Mouse (Mus musculus) limb, embryonic 13.5 days (tissue): Measurements from ENCODE around the gene Sulf2. TPM values are rescaled to one million over a fixed set of nuclear protein-coding genes. Genes with fewer than 3 reads are reported as not detected.
"Not testable (repeated sequence)": the region's sequence is repeated elsewhere in the genome, so short reads cannot be mapped to it uniquely, and the experiment has no call there.

Experiments
- ATAC-seq: fragments of 200-750 bp; cut with Nextera tagmentation; 2 replicates; pipeline ENCODE4 v1.8.0; 2017; ENCODE audit warnings: low read depth, moderate number of reproducible peaks, moderate TSS enrichment; ENCODE audit not compliant: low FRiP score
- H3K27ac ChIP-seq: fragments of 300-500 bp; sonication (generic); 2 replicates; pipeline ENCODE4 v1.5.1; 2015; ENCODE audit warnings: inconsistent platforms, mild to moderate bottlenecking, moderate library complexity
- H3K27me3 ChIP-seq: fragments of 300-500 bp; sonication (generic); 2 replicates; pipeline ENCODE4 v1.6.1; 2015; ENCODE audit warnings: mild to moderate bottlenecking, inconsistent platforms
- H3K36me3 ChIP-seq: fragments of 300-500 bp; sonication (generic); 2 replicates; pipeline ENCODE4 v1.6.1; 2015; ENCODE audit warnings: inconsistent platforms, mild to moderate bottlenecking, moderate library complexity
- H3K4me1 ChIP-seq: fragments of 300-500 bp; sonication (generic); 2 replicates; pipeline ENCODE4 v1.6.1; 2015; ENCODE audit warnings: inconsistent platforms
- H3K4me2 ChIP-seq: fragments of 300-500 bp; sonication (generic); replicated peaks from 2 replicates; pipeline ENCODE4 v1.6.1; 2015; ENCODE audit warnings: inconsistent platforms, mild to moderate bottlenecking, moderate library complexity
- H3K4me3 ChIP-seq: fragments of 300-500 bp; sonication (generic); 2 replicates; pipeline ENCODE4 v1.5.1; 2015; ENCODE audit warnings: moderate library complexity, mild to moderate bottlenecking, inconsistent platforms
- H3K9ac ChIP-seq: fragments of 300-500 bp; sonication (generic); 2 replicates; pipeline ENCODE4 v1.6.1; 2015; ENCODE audit warnings: mild to moderate bottlenecking, inconsistent platforms
- H3K9me3 ChIP-seq: fragments of 300-500 bp; sonication (generic); 2 replicates; pipeline ENCODE4 v1.6.1; 2016; ENCODE audit warnings: inconsistent platforms
- WGBS: fragments of 180-500 bp; shearing (Covaris S2); methylation state at CpG from one replicate; pipeline ENCODE4 v1.1.7; 2015; 5-methylcytosine and 5-hydroxymethylcytosine counted together
- polyA plus RNA-seq: library from polyadenylated mRNA; unstranded; fragments of >200 nt; fragmentation: Nextera tagmentation; extraction: Ambion mirVana; gene quantifications from 2 replicates; pipeline ENCODE4 v1.2.1, GENCODE M21; 2015

The Sulf2 gene
- polyA plus RNA-seq, 1 experiment from 2014 or later, result 181 TPM

DNA sequence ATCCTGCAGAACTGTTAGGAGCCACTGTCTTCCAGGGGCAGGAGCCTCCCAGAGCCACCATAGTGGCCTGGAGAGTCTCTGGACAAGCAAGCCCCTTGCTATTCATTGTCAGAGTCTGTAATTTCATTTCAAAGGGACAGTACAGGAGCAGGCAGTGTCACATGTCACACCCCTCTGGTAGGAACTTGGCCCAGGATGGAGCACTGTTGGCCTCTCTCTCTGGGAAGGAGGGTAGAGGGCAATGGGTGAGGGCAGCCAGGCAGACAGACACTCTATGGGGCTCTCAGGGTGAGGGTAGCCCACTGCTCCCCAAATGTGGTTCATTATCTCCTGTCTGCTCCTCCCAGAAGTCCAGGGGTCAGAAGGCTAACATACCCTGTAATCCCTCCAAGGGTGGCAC lies 63.9 kb downstream of the Sulf2 start:
- H3K36me3 ChIP-seq, result peaks cover 92% of the 10 kb centered on the region
- H3K9ac ChIP-seq, result no peak overlapping the region
- no peak overlapping the region for H3K27ac ChIP-seq
- ATAC-seq, result no peak
- peaks cover 12% of the 10 kb centered on the region for H3K4me1 ChIP-seq
- H3K4me3 ChIP-seq, result no peak overlapping the region
- H3K4me2 ChIP-seq, result no peak overlapping the region
- no peaks in the 10 kb centered on the region for H3K9me3 ChIP-seq
- no peaks in the 10 kb centered on the region for H3K27me3 ChIP-seq

DNA sequence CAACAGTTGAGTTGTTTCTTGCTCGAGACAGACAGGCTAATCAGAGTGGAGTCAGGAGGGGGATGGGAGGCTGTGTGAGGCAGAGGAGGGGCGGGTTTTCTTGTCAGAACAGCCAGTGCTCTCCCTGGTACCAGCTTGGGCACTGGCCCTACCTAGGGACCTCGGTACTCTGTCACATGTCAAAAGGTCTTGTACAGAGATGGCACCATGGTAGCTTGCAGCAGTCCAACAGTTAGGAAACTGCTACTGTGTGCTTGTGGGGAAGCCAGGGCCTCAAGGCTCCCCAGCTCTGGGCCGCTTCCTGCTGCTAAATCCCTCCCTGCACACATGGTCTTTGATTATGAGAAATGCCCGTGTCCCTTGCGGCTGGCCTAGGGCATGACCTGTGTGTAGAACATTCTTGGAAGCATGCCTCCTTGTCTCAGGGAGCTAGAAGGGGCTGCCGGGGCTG lies 65.3 kb downstream of the Sulf2 start:
- WGBS, result 35% methylated on average over 7 of the region's 7 CpGs
- H3K27ac ChIP-seq, result peak overlapping the region; percentile 22; the same call in 1 of the 2 replicates
- H3K9ac ChIP-seq, result peak overlapping the region; percentile 13; the same call in 1 of the 2 replicates
- no peaks in the 10 kb centered on the region for H3K27me3 ChIP-seq
- no peak for ATAC-seq
- H3K4me1 ChIP-seq, result peaks cover 12% of the 10 kb centered on the region
- no peaks in the 10 kb centered on the region for H3K9me3 ChIP-seq
- H3K36me3 ChIP-seq, result peaks cover 95% of the 10 kb centered on the region
- H3K4me3 ChIP-seq, result no peak overlapping the region
- H3K4me2 ChIP-seq, result no peak overlapping the region

DNA sequence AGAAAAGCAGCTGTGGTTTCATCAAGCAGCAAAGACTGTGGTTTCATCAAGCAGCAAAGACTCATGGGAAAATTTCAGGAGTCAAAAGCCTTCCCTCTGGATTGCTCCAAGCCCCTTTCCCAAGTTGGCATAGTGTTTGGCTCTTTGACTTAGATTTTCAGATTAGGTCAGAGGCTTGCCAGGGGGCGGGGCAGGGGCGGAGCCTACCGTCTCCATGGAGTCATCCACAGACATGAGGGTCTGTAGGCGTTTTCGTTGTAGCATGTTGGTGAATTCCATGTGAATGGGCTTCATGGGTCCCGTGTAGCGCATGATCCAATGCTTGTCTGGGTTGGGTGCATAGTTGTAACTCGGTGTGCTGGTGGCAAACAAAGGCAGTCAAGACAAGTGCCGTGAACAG lies 66.5 kb downstream of the Sulf2 start:
- H3K9ac ChIP-seq, result no peak overlapping the region
- peaks cover 12% of the 10 kb centered on the region for H3K4me1 ChIP-seq
- no peaks in the 10 kb centered on the region for H3K27me3 ChIP-seq
- no peak overlapping the region for H3K4me2 ChIP-seq
- no peak overlapping the region for H3K27ac ChIP-seq
- peaks cover 90% of the 10 kb centered on the region for H3K36me3 ChIP-seq
- H3K4me3 ChIP-seq, result no peak overlapping the region
- no peaks in the 10 kb centered on the region for H3K9me3 ChIP-seq
- ATAC-seq, result no peak
- 92% methylated on average over 9 of the region's 9 CpGs for WGBS

DNA sequence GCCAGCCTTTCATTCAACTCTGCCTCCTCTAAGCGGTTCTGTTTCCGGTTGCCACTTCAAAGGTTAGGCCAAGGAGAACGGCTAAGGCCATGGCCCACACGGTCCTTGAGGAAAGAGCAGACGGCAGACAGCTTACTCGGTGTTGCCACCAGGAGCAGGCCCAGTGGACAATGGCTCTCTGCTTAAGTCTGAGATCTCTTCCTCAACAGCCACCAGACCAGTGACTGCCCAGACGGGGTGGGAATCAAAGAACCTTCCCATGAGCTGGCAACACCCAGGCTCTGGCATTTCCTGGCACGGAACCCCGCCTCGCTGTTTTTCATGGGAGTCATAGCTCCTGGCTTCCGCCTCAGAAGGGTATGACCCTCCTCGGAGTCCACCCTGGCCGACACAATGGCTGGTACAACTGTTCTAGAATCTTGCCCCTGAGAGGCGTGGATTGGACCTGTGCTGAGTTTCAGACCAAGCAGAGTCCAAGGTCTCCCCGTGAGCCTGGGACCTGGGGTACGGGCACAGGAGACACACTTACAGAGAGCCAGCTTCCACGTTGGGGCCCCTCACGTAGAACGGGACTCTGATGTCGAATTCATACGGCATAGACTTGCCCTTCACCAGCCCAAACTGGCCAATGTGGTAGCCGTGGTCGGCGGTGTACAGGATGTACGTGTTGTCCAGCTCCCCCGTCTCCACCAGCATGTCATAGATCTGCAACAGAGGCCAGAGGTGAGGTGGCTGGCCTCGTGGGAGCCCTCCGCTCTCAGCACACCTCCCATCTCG lies 68.8 kb downstream of the Sulf2 start:
- H3K27ac ChIP-seq, result no peak overlapping the region
- no peaks in the 10 kb centered on the region for H3K27me3 ChIP-seq
- H3K9me3 ChIP-seq, result no peaks in the 10 kb centered on the region
- peaks cover 87% of the 10 kb centered on the region for H3K36me3 ChIP-seq
- ATAC-seq, result no peak
- 88% methylated on average over 29 of the region's 29 CpGs for WGBS
- H3K4me1 ChIP-seq, result peaks cover 12% of the 10 kb centered on the region
- no peak overlapping the region for H3K4me3 ChIP-seq
- no peak overlapping the region for H3K9ac ChIP-seq
- no peak overlapping the region for H3K4me2 ChIP-seq

DNA sequence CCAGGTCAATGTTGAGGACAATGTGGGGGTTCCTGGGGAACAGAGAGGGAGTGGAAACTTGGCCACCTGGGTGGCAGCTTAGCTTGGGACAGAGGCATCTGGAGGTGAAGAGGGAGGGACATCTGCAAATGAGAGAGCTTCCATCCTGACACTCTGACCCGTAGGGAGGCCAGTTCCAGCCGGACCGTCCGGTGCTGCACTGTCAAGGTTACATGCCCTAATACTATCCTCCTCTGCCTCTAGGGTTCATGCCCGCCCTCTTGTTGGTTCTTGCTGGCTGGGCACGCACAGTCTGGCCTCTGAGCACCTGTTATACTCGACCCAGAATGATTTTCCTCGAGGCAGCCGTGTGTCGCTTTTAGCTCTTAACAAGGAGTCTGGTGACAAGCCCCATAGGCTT lies 69.7 kb downstream of the Sulf2 start:
- peaks cover 17% of the 10 kb centered on the region for H3K4me1 ChIP-seq
- 88% methylated on average over 10 of the region's 10 CpGs for whole genome bisulfite sequencing
- no peak for ATAC-seq
- H3K27me3 ChIP-seq, result no peaks in the 10 kb centered on the region
- H3K9me3 ChIP-seq, result no peaks in the 10 kb centered on the region
- no peak overlapping the region; the same call in 1 of the 2 replicates for H3K27ac ChIP-seq
- peaks cover 87% of the 10 kb centered on the region for H3K36me3 ChIP-seq
- H3K4me3 ChIP-seq, result no peak overlapping the region
- no peak overlapping the region for H3K4me2 ChIP-seq
- no peak overlapping the region for H3K9ac ChIP-seq

DNA sequence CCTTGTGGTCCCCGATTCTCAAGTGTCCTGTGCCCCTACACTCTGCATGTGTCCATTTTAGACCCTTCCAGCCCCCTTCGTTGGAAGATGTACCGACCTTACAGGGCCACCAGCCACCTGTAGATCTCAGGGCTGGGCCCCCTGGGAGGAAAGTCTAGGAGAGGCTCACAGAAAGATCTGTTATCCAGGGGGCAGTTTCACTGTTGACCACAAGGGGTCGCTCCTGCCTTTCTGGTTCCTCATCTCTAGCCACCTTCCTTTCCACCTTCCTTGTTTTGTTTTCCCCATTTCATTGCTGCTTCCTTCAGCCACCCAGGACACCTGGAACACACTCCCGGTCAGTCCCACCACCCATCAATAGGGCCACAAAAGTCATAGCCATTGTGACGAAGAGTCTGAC lies 70.5 kb downstream of the Sulf2 start:
- peaks cover 87% of the 10 kb centered on the region for H3K36me3 ChIP-seq
- H3K4me3 ChIP-seq, H3K4me2 ChIP-seq, H3K9me3 ChIP-seq, H3K27me3 ChIP-seq, ATAC-seq, H3K9ac ChIP-seq, H3K27ac ChIP-seq: not testable (repeated sequence)
- H3K4me1 ChIP-seq, result peaks cover 16% of the 10 kb centered on the region
- 33% methylated on average over 6 of the region's 6 CpGs for WGBS

DNA sequence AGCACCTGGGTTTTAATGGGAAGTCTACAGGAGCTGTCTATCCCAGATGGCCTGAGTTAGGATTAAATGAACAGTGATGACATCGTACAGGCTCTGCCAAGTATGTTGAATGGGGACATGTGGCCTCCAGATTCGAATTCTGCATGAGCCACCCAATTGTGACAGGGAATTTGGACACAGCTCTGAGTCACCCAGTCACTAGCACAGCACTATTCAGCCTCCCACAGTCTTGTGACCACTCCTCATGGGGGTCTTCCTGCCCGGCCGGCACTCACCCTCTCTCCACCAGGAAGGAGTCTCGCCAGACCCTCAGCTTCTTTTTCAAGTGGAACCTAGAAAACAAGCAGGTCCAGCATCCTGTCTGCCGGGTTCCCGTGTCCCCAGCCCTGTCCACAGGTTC lies 71.4 kb downstream of the Sulf2 start:
- Histone ChIP-seq H3K4me2 (no peak overlapping the region), H3K9ac (no peak overlapping the region), H3K4me3 (no peak overlapping the region), H3K4me1 (peaks cover 14% of the 10 kb centered on the region), H3K9me3 (no peaks in the 10 kb centered on the region), H3K27me3 (no peaks in the 10 kb centered on the region), H3K36me3 (peaks cover 89% of the 10 kb centered on the region), H3K27ac (no peak overlapping the region)
- WGBS, result 88% methylated on average over 7 of the region's 7 CpGs
- no peak for ATAC-seq

DNA sequence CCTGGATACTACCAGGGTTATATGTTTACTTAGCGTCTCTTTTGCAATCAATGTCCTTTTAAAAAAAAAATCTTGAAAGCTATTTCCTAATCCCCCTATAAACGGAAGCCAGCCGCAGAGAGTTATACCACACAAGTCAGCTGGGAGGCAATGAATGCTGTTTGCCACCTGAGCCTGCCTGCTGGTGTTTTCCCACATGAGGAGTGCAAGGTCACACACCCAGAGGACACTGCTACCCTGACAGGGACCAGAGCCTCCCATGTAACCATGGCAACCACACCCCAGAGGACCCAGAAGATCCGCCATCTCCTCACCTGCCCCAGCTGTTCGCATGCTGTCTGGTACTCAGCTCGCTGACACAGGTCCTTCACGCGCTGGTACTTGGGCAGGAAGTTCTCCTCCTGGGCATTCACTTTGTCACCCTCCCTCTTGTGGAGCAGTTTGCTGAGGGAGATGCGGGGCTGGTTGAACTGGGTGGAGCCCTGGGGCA lies 71.9 kb downstream of the Sulf2 start:
- WGBS, result 67% methylated on average over 9 of the region's 9 CpGs
- no peaks in the 10 kb centered on the region for H3K9me3 ChIP-seq

DNA sequence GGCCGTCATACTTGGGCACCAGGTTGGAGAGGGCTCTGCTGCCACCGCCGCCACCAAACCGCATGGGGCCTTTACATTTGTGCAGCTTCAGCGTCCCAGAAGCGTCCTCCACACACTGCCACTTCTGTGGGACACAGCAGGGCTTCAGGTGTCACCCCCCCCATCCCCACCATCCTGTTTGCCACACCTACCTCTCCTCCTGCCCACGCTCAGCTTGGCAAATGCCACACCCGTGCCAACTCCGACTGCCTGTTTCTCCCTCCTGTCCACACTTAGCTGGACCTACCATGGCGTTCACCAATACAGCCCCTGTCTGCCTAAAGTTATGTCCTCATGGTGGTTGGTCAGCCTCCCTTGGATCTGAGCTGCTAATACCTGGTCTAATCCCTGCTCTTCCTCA lies 72.8 kb downstream of the Sulf2 start:
- ATAC-seq, result no peak
- Histone ChIP-seq H3K4me1 (peaks cover 14% of the 10 kb centered on the region), H3K4me3 (no peak overlapping the region), H3K9ac (no peak overlapping the region), H3K27ac (no peak overlapping the region), H3K4me2 (no peak overlapping the region), H3K36me3 (peaks cover 92% of the 10 kb centered on the region), H3K27me3 (no peaks in the 10 kb centered on the region), H3K9me3 (no peaks in the 10 kb centered on the region)
- WGBS, result 86% methylated on average over 10 of the region's 10 CpGs

More for the DNA sequence above, 71.9 kb downstream of the Sulf2 start:
- peaks cover 14% of the 10 kb centered on the region for H3K4me1 ChIP-seq
- no peak overlapping the region for H3K27ac ChIP-seq
- H3K4me2 ChIP-seq, result no peak overlapping the region
- H3K27me3 ChIP-seq, result no peaks in the 10 kb centered on the region
- H3K9ac ChIP-seq, result no peak overlapping the region
- ATAC-seq, result no peak
- H3K4me3 ChIP-seq, result no peak overlapping the region
- H3K36me3 ChIP-seq, result peaks cover 89% of the 10 kb centered on the region

DNA sequence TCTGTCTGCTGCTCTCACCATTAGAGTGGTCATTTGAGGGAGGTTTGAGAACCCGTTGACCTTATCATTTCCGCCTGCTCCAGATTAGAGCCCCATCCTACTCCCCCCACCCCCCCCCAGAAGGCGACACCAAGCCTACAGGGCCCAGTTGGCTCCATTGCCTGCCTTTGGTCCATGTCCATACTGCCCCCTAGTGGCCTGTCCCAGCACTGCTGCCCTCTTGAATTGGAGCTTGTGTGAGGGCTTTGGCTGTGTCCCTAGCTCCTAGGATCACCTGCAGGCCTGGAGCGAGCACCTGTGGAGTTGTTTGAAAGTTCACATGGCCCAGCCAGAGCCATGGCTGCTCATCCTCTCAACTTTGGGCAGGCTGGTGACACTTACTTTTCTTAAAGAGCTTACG lies 73.3 kb downstream of the Sulf2 start:
- Histone ChIP-seq H3K4me3 (no peak overlapping the region), H3K9ac (no peak overlapping the region), H3K27ac (no peak overlapping the region), H3K27me3 (no peaks in the 10 kb centered on the region), H3K36me3 (peaks cover 92% of the 10 kb centered on the region), H3K9me3 (no peaks in the 10 kb centered on the region), H3K4me1 (peaks cover 14% of the 10 kb centered on the region), H3K4me2 (no peak overlapping the region)
- WGBS, result 60% methylated on average over 5 of the region's 5 CpGs
- no peak for ATAC-seq

DNA sequence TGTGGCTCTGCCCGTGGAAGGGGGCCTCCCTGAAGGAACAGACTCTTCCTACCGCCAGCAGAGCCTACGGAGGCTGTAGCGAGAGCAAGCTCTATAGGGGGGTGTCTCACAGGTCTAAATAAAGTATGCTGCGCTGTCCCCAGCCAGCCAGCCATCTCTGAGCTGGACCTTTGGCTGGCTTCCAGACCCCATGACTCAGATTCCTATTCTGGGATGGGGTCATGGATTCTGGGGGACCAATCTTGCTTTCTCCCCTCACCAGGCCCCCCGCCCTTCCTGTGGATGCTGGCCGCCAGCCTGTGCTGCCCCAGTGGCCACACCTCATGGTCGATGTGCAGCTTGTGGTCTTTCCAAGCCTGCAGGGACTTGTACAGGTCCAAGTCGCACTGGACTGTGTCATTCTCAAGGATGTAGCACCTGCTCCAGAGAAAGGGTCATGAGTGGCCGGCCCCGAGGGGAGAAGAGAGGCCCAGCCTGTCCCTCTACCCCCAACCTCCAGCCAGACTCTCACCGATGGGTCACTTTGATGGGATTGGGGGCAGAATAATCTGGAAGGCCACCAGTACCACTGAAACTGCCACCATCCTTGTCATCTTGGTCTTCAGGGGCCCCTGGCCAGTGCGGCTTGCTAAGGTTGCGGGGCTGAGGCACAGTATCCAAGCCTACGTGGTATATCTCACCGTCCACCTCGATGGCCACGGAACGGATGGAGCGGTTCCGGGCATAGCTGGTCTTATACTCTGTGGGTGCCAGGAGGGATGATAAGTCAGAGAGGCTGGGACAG lies 74.3 kb downstream of the Sulf2 start:
- Histone ChIP-seq H3K27ac (no peak overlapping the region), H3K4me1 (peaks cover 14% of the 10 kb centered on the region), H3K9me3 (no peaks in the 10 kb centered on the region), H3K4me3 (no peak overlapping the region), H3K9ac (0 out of 2 replicates have a peak overlapping the region, but pooled peaks have one; percentile 55), H3K36me3 (peaks cover 92% of the 10 kb centered on the region), H3K4me2 (no peak overlapping the region), H3K27me3 (no peaks in the 10 kb centered on the region)
- 87% methylated on average over 21 of the region's 21 CpGs for WGBS
- no peak for ATAC-seq
